Mouse (Mus musculus) megakaryocyte progenitor cell, adult 5-6 weeks (primary cell): ENCODE results near the gene Dnajc30. TPM values are rescaled to one million over a fixed set of nuclear protein-coding genes. Genes with fewer than 3 reads are reported as not detected.
"Not testable (repeated sequence)": the region's sequence is repeated elsewhere in the genome, so short reads cannot be mapped to it uniquely, and the experiment has no call there.

Experiments
- ATAC-seq: replicated peaks from 2 replicates; pipeline ENCODE4 v1.8.0; 2016; ENCODE audit warnings: mild to moderate bottlenecking, moderate TSS enrichment, inconsistent platforms; ENCODE audit not compliant: poor library complexity
- total RNA-seq, 2 experiments: library from RNA; stranded (forward) in 1 of 2; stranded (reverse) in 1 of 2; fragments of 157-497, 149-512 nt in 1 of 2; fragments of 200-1000 nt in 1 of 2; gene quantifications; 2 replicates each; pipeline versions ENCODE4 v1.2.3 to v1.2.4; 2015 to 2017

Gene Dnajc30
- 18.0 and 18.6 TPM in 2 replicates for total RNA-seq (2015)
- total RNA-seq (2017): 7.4 and 8.9 TPM in 2 replicates

- peak; percentile 98 for ATAC-seq
Measured at GRCm38 (mm10) chr5:135063629-135064381, at the start of gene Dnajc30. TSS of gene Dnajc30 (plus strand) at chr5:135064202.

- ATAC-seq: peak; percentile 85
Measured at GRCm38 (mm10) chr5:135015497-135015896, 48.5 kb upstream of the Dnajc30 start.

- no peak for ATAC-seq
Measured at GRCm38 (mm10) chr5:135016224-135016759, 47.7 kb upstream of the Dnajc30 start.

GRCm38 (mm10) chr5:135021814-135022213, 42.2 kb upstream of the Dnajc30 start:
- no peak for ATAC-seq

- ATAC-seq: peak; percentile 83
Measured at GRCm38 (mm10) chr5:135023344-135024173, 40.4 kb upstream of the Dnajc30 start, which contains the start of gene Stx1a. TSS of gene Stx1a (plus strand) at chr5:135023482.

- ATAC-seq: peak; percentile 23; the same call in 1 of the 2 replicates
Measured at GRCm38 (mm10) chr5:135024665-135025224, 39.3 kb upstream of the Dnajc30 start.

- ATAC-seq: no peak
Measured at GRCm38 (mm10) chr5:135025899-135026298, 38.1 kb upstream of the Dnajc30 start.

GRCm38 (mm10) chr5:135029007-135029854, 34.8 kb upstream of the Dnajc30 start:
- peak; percentile 68 for ATAC-seq

- no peak for ATAC-seq
Measured at GRCm38 (mm10) chr5:135032581-135032980, 31.4 kb upstream of the Dnajc30 start.

- no peak for ATAC-seq
Measured at GRCm38 (mm10) chr5:135034593-135034992, 29.4 kb upstream of the Dnajc30 start.

- ATAC-seq: no peak
Measured at GRCm38 (mm10) chr5:135035608-135036359, 28.2 kb upstream of the Dnajc30 start.

GRCm38 (mm10) chr5:135037946-135038345, 26.1 kb upstream of the Dnajc30 start:
- ATAC-seq: no peak

- ATAC-seq: peak; percentile 43
Measured at GRCm38 (mm10) chr5:135039541-135039940, 24.5 kb upstream of the Dnajc30 start.

- no peak for ATAC-seq
Measured at GRCm38 (mm10) chr5:135040059-135040458, 23.9 kb upstream of the Dnajc30 start.

GRCm38 (mm10) chr5:135040777-135041176, 23.2 kb upstream of the Dnajc30 start:
- ATAC-seq: no peak

- ATAC-seq: no peak
Measured at GRCm38 (mm10) chr5:135042105-135042788, 21.8 kb upstream of the Dnajc30 start.

- ATAC-seq: no peak
Measured at GRCm38 (mm10) chr5:135044575-135044974, 19.4 kb upstream of the Dnajc30 start.

GRCm38 (mm10) chr5:135048539-135048938, 15.5 kb upstream of the Dnajc30 start:
- ATAC-seq: no peak

GRCm38 (mm10) chr5:135049268-135049667, 14.7 kb upstream of the Dnajc30 start:
- ATAC-seq: not testable (repeated sequence)
